Mouse (Mus musculus) thymus, postnatal 25 days (tissue): ENCODE measurements at regions not wholly inside any gene's neighbourhood (a gene's known extent, or its start where the extent isn't known, plus 50 kb on each side); places are given as distances from the start of the nearest gene placed in this dataset.

Experiments used
- DNase-seq: peaks from one replicate; pipeline ENCODE4 v3.0.0; 2022

DNA sequence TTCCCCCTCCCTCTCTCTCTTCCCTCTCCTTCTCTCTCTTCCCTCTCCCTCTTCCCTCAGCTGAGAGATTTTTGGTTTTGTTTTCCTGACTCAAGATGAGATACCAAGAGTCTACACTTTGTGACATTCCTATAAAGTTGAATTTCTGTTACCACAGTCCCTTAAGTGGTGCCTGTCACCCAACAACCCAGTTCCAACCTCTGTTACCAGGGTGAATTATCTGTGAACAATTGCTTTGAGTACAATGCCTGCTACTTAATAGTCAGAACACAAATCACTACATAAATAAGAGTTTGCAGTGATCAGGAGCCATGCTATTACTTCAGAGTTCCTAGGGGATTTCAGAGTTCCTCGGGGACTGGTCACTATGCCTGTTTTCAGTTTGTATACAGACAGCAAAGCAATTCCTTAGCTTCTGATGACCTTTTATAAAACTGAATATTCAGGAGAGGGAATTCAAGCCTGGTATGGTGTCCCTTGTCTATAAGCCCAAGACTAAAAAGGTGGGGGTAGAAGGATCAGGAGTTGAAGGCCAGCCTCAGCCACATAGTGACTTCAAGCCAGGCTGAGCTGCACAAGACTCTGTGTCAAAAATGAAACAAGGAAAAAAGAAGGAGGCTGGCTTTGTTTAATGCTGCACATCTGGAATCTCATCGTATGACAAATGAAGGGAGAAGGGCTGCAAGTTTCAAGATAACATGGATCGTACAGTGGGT, 99.2 kb upstream of the F13a1 start:
- no peak for DNase-seq

DNA sequence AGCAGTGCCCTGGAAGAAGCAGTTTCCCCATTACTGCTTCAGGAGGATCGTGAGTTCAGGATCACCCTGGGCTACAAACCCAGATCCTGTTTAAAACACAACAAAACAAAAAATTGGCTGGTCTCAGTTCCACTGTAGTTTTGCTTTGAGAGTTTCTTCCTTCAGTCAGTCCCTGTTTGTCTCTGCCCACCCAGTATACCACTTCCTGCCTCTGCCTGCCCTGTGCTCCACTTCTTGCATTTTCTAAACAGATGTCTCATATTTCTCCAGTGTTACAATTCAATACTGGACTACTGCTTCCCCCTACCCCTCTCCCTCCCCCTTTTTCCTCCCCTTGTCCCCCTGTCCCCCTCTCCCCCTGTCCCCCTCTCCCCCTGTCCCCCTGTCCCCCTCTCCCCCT, 98.6 kb upstream of the F13a1 start:
- DNase-seq, result peak; percentile 61

DNA sequence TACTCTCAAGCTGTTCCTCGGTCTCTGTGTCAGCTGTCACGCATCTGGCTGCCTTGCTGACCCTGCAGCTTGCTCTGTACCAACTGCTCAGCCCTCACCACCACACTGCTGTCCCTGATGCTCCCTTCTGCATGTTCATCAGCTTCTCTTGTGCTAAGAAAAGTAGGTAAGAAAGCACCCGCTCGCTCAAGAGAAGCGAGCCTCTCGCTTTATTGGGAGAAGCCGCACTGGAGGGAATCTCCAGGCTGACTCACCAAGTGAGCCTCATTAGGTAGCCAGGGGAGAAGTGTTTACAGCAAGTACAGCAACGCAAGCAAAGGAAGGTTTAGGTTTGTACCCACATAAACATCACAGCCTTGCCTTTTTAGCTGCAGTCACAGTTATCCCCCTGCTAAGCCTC, 97.7 kb upstream of the F13a1 start:
- no peak for DNase-seq

DNA sequence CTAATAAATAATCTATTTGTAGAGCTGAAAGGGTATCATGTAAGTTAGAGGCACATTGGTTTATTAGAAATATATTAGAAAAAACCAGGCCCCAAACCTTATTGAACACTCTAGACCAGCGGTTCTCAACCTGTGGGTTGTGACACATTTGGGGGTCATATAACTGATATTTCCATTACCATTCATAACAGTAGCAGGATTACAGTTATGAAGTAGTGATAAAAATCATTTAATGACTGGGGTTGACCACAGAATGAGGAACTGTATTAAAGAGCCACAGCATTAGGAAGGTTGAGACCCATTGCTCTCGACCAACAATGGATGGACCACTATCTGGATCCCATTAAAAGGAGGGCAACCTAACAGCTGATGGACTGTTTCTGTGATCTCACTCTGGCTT, 92.8 kb upstream of the F13a1 start:
- no peak for DNase-seq

DNA sequence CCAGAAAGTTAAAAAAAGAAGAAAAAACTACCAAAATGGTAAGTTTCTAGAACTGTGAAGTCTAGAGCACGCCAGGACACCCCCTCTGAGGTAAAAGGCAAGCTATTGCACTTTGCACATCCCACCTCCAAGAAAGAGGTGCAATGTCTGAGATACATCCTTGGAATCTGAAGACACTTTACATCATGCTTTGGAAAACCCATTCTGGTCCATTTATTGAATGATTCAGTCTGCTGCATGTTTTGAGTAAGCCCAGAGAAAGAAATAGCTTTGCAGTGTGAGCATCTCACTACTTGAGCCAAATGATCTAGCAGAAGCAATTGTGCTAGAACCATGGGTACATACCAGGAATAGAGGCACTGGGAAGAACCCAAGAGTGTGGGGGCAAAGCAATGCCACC, 85.1 kb upstream of the F13a1 start:
- no peak for DNase-seq

DNA sequence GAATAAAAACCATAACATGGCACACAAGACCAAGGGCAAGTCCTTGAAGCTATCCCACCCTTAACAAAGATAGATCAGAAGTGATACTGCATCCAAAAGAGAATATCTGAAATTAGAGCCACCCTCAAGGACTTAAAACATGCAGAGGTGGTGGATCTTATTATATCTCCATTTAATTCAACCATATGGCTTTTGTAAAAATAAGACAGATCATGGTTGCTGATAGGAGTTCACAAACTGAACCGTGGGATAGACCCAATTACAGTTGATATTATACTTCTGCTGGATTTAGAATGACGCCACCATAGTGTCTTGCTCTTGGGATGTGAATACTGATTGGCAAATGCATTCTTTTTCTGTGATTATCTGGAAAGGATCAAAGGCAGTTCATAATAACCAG, 84.5 kb upstream of the F13a1 start:
- no peak for DNase-seq

DNA sequence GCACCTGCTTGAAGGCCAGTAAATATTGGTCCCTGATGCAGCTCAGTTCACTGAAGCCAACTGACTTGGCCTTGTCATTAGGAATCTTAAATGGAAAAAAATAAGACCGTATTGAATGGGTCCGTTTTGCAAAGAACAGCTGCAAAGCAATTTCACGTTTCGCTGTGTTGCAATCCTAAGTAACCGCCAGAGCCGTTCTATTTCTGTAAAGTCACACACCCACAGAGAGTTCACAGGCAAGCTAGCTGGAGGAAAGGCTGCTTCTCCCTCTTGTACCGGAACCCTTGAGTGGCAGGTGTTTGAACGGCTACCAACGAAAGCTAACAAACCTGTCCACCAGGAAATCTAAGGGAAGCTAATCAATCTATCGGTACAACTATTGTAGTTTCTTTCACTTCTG, 80.6 kb upstream of the F13a1 start:
- DNase-seq, result peak; percentile 62

DNA sequence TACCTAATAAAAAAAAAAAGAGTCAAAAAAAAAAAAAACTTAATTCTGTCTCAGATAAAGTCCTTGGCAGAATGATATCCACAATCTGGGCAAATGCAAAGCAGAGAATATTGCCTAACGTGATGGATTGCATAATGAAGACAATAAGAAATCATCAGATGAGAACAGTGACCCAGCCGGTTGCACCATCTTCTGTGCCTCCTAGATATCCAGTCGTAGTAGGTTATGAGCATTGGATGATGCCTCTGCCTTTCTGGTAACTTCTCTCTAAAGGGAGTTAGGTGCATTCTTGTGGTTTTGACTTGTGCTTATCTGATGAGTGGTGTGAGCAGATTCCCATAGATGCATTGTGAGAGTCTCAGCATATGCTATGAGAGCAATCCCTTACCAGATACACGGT, 71.6 kb upstream of the F13a1 start:
- DNase-seq, result peak; percentile 22

DNA sequence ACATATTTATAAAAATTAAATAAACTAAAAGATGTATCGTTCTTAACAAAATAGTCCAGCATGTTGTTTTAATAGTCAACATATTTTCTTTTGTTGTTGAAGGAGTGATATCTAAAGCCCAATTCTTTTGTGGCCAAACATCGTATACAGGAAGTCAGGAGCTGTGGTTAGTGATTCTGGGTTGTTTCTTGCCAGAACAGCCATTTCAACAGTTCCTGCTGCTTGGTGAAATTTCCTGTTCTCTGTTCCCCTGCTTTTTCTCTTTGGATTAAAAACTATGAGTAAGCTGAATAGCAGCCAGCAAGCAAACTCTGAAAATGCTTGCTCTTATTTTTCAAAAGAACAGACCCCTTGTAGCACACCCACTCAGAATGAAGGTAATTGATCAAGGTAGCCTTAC, 70.2 kb upstream of the F13a1 start:
- DNase-seq, result no peak

DNA sequence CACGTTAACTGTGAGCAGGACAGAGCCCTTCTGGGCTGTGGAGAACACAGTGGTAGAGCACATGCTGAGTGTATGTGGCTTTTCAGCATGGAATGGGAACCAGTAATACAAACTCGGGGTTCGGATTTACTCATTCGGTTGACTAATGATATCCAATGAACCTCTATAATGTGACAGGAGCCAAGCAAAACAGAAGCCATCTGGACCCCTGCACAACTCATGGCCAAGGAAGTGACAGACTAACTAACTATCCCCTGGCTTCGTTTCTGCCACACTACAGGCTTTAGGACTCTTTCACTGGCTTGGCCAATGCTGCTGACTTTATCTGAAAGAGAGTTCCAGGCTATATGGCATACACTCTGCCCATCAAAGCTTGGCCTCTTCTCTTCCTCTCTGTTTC, 64.3 kb upstream of the F13a1 start:
- DNase-seq, result no peak

DNA sequence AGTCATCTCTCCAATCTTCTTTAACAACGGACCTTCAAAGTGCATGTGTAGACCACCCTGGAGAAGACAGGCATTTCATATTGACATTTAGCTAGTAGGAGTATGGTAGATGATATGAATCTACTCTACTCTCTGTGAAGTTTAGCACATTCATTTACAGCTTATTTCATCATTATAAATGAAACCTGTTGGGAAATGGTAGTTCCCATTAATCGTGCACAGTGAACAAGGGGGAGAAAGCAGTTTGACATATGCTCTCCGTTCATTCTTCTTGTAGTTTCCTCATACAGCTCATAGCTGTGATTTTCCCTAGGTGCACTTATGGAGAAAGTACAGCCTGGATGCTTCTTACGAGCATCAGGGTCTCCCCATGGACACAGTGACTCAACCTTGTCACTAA, 61.7 kb upstream of the F13a1 start:
- no peak for DNase-seq

DNA sequence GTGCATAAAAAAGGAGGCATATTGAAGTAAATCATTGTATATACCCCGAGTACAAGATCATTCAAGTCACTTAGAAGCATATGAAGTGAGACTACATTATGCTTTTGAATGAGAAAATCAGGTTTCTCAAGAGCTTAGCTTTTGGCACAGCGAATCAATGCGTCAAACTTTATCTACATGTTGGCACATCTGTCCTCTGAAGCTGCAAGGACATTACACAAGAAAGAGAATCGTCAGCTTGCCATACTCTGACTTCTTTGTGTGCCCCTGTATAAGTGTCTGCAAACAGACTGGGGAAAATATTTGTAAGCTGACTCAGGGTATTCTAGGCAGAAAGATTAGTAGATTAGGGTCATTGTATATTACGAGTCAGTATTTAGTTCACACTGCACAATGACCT, 57.7 kb upstream of the F13a1 start:
- no peak for DNase-seq

DNA sequence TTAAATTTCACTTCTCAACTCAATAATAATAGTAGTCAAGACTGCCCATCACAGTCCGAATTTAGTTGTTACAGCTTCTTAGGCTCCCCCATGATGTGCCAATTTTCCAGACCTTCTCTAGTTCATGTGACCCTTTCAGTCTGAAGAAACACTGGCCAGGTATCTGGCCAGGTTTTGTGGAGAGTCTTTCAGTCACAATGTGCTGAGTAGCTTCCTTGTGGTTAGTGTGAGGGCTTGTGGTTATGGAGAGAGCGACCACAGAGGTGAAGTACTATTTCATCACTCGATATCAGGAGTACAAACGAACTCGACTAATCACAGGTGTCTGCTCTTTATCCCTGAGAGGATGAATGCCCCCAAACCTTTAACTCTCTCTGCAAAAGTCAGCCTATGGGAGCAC, 56.0 kb upstream of the F13a1 start:
- DNase-seq, result no peak

DNA sequence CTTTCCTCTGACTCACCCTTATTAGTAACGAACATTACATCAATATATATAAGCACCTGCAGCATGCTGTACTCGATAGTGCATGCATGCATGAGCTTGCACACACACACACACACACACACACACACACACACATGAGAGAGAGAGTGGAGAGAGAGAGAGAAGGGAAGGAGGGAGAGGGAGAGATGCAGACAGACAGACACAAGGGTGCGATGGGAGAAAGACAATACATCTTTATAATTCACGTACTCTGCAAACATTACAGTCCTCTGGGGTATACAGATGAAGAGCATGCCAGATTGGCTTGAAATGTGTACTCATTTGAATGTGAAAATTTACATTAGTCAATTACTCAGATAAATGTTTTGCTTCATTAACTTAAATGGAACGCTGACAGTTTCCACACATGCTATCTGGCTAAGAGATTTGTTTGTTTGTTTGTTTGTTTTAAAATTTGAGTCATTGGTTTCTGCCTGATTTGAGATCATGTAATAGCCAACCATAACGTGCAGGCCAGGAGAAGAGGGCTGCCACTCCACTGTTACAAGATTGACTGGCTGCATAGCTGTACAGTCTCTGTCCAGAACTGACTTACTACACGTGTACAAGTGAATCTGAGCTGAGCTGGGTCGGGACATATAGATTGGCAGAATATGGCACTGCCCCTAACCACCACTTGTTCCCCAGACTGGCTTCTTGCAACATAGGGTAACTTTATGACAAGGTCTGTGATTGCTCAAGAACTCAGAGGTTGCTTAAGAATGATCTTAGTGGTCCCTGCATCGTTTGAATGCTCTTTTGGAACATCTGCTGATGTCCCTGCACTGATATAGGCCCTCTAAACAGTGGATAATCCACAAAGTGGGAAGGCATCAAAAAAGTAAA, 54.6 kb upstream of the F13a1 start:
- no peak for DNase-seq

DNA sequence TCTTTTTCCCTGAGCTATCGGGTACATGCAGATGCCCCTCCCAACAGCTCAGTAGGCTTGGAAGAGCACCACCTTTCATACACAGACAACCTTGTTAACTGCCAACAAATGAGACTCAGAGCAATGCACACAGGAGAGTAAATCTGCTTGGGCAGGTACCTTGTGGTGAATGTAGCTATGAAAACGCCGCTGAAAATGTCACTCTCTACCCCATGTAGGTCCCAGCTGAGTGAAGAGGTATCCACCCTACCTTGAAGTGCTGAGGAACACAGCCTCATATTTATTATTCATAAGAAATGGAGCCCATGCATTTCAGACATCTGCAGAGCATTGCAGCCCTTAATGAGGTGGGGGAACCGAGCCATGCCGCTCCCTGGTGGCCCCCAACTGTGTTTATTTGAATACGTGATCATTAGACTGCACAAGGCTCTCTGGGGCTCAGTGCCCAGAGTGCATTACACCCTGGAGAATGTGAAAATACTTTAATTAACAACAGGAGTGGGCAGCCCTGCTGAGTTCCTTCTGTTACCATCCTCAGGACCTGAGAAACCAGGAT, 53.8 kb upstream of the F13a1 start:
- DNase-seq, result no peak

DNA sequence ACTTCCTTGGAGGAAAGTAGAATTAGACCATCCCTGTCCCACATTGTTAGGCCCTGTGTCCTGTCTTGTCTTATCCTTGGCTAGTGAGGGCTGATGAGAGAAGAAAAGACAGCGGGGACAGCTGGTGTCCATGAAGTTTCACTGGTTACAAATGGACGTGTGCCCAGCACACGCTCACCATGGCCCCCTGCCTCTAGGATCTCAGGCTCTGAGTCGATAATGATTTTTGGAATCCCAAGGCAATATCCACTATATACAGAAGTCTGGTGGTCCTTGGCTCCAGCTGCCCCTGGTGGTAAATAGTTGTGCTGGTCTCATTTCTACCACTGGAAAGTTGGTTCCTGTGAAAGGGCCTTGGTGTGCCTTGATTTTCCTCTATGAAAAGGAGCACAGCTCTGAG, 51.7 kb upstream of the F13a1 start:
- no peak for DNase-seq
